Mouse (Mus musculus) midbrain, embryonic 16.5 days (tissue): ENCODE results near the gene Bloc1s2. TPM values are rescaled to one million over a fixed set of nuclear protein-coding genes. Genes with fewer than 3 reads are reported as not detected.

Experiments used
- ATAC-seq: fragments of 200-750 bp; cut with Nextera tagmentation; 2 replicates; pipeline ENCODE4 v1.8.0; 2017; ENCODE audit warnings: moderate TSS enrichment
- H3K27ac ChIP-seq: fragments of 300-500 bp; sonication (generic); 2 replicates; pipeline ENCODE4 v1.5.1; 2014; ENCODE audit warnings: mild to moderate bottlenecking, low read length, mixed read lengths
- H3K27me3 ChIP-seq: fragments of 300-500 bp; sonication (generic); 2 replicates; pipeline ENCODE4 v1.6.1; 2014; ENCODE audit warnings: low read depth, low read length, mixed read lengths; ENCODE audit not compliant: control insufficient read depth, insufficient read depth
- H3K36me3 ChIP-seq: fragments of 300-500 bp; sonication (generic); 2 replicates; pipeline ENCODE4 v1.6.1; 2014; ENCODE audit warnings: mild to moderate bottlenecking, low read length, moderate library complexity, mixed read lengths; ENCODE audit not compliant: control insufficient read depth, insufficient read depth
- H3K4me1 ChIP-seq: fragments of 300-500 bp; sonication (generic); 2 replicates; pipeline ENCODE4 v1.6.1; 2014; ENCODE audit warnings: mild to moderate bottlenecking, low read length, mixed read lengths; ENCODE audit not compliant: control insufficient read depth, insufficient read depth
- H3K4me2 ChIP-seq: fragments of 300-500 bp; sonication (generic); 2 replicates; pipeline ENCODE4 v1.6.1; 2014; ENCODE audit warnings: mild to moderate bottlenecking, low read length, mixed read lengths
- H3K4me3 ChIP-seq: fragments of 300-500 bp; sonication (generic); 2 replicates; pipeline ENCODE4 v1.5.1; 2014; ENCODE audit warnings: low read depth, mild to moderate bottlenecking, low read length, moderate library complexity, mixed read lengths
- H3K9ac ChIP-seq: fragments of 300-500 bp; sonication (generic); 2 replicates; pipeline ENCODE4 v1.6.1; 2014; ENCODE audit warnings: low read depth, low read length, mixed read lengths
- H3K9me3 ChIP-seq: fragments of 300-500 bp; sonication (generic); replicated peaks from 2 replicates; pipeline ENCODE4 v1.6.1; 2014; ENCODE audit warnings: mild to moderate bottlenecking, low read length, mixed read lengths; ENCODE audit not compliant: control insufficient read depth, poor library complexity, severe bottlenecking
- WGBS: fragments of 180-500 bp; shearing (Covaris S2); extraction: QIAGEN DNeasy Blood & Tissue Kit; methylation state at CpG from one replicate; pipeline ENCODE4 v1.1.7; 2014; 5-methylcytosine and 5-hydroxymethylcytosine counted together
- polyA plus RNA-seq: library from polyadenylated mRNA; unstranded; fragments of >200 nt; fragmentation: Nextera tagmentation; extraction: Ambion mirVana; gene quantifications from 2 replicates; pipeline ENCODE4 v1.2.1, GENCODE M21; 2015

The Bloc1s2 gene
- polyA plus RNA-seq, 1 experiment from 2014 or later, result 164 TPM

GRCm38 (mm10) chr19:44111706-44112105 is 34.5 kb downstream of the Bloc1s2 start:
- H3K27ac ChIP-seq, result no peak overlapping the region
- H3K27me3 ChIP-seq, result no peaks in the 10 kb centered on the region
- H3K9ac ChIP-seq, result no peak overlapping the region
- H3K4me2 ChIP-seq, result no peak overlapping the region
- peaks cover 29% of the 10 kb centered on the region for H3K36me3 ChIP-seq
- 43% methylated on average over 7 of the region's 7 CpGs for WGBS
- H3K4me3 ChIP-seq, result no peak overlapping the region
- peaks cover 6% of the 10 kb centered on the region for H3K4me1 ChIP-seq
- no peak for ATAC-seq
- H3K9me3 ChIP-seq, result no peaks in the 10 kb centered on the region

- WGBS, result 97% methylated on average over 9 of the region's 9 CpGs
- H3K4me2 ChIP-seq, result no peak overlapping the region
- peaks cover 26% of the 10 kb centered on the region for H3K36me3 ChIP-seq
- H3K27me3 ChIP-seq, result no peaks in the 10 kb centered on the region
- peaks cover 18% of the 10 kb centered on the region for H3K4me1 ChIP-seq
- H3K9me3 ChIP-seq, result no peaks in the 10 kb centered on the region
- no peak overlapping the region for H3K27ac ChIP-seq
- no peak overlapping the region for H3K9ac ChIP-seq
- no peak for ATAC-seq
- H3K4me3 ChIP-seq, result no peak overlapping the region
Measured at GRCm38 (mm10) chr19:44110356-44110755, 35.9 kb downstream of the Bloc1s2 start.

DNA sequence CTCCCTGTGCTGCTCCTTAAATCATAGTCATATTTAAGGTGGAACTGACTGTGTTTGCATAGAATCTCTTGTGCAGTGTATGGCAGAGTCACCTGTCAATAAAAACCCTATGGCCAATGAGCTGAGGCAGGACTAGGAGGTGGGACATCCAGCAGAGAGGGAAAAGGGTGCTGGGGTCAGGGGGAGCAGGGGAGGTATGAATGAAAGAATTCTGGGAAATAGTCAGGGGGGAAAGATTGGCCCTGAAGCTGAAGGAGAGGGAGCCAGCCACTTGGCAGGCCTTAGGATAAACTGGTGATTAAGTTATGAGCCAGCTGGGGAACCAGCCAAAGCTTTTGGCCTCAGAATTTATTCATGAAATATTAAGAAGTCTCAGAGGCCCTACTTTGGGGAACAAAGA is 37.2 kb downstream of the Bloc1s2 start:
- no peak for ATAC-seq
- H3K9ac ChIP-seq, result no peak overlapping the region

GRCm38 (mm10) chr19:44107661-44108521 is 38.4 kb downstream of the Bloc1s2 start:
- H3K4me2 ChIP-seq, result peak overlapping the region; percentile 70
- H3K4me3 ChIP-seq, result peak overlapping the region; percentile 72
- no peaks in the 10 kb centered on the region for H3K9me3 ChIP-seq
- 28% methylated on average over 22 of the region's 22 CpGs for WGBS
- peaks cover 21% of the 10 kb centered on the region for H3K4me1 ChIP-seq
- peak; percentile 64 for ATAC-seq
- H3K27ac ChIP-seq, result 0 out of 2 replicates have a peak overlapping the region, but pooled peaks have one; percentile 0
- H3K36me3 ChIP-seq, result peaks cover 13% of the 10 kb centered on the region
- H3K27me3 ChIP-seq, result no peaks in the 10 kb centered on the region
- H3K9ac ChIP-seq, result peak overlapping the region; percentile 13

More for the DNA sequence above, 37.2 kb downstream of the Bloc1s2 start:
- Histone ChIP-seq H3K36me3 (peaks cover 23% of the 10 kb centered on the region), H3K4me2 (no peak overlapping the region), H3K4me3 (no peak overlapping the region), H3K4me1 (peaks cover 21% of the 10 kb centered on the region), H3K9me3 (no peaks in the 10 kb centered on the region), H3K27ac (no peak overlapping the region), H3K27me3 (no peaks in the 10 kb centered on the region)

DNA sequence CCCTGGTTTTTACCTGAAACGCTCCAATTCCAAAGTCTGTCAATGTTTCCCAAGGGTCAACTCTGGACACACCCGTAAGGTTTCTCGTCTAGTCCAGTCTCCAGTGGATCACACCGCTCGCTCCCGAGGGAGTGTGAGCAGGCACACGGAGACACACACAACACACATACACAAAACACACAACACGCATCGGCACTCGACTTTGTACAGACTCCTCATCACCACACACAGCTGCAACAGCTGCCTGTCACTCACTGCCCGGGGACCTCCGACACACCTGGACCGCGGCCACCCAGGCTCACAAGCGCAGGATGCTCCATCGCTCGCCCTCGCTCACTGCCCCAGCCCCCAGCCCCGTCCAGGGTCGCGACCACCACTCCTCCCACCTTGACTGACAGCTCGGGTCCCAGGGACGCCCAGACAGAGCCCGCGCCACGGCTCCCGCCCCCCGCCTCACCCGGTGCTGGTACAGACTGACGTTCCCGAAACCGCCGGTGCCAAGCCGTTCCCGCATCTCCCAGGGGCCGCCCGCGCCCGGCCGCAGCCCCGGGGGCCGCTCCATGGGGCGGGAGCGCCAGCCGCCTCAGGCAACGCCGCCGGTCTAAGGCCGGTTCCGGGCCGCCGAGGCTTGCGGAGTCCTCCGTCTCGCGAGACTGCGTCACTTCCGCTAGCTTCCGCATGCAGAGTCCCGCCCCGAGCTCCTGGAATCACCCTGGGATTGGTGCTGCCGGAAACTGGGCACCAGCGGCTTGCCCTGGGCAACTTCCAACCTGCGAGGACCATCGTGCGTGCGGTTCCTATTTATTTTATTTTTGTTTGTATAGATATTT is 39.2 kb downstream of the Bloc1s2 start, which contains the start of gene Chuk:
TSS of gene Chuk (minus strand) at position 650 of the 830 bp plus-strand sequence.
- H3K4me1 ChIP-seq, result peaks cover 21% of the 10 kb centered on the region
- peak within 1 kb of the TSS; percentile 62 for H3K27ac ChIP-seq
- H3K27me3 ChIP-seq, result no peaks in the 10 kb centered on the region
- peak within 1 kb of the TSS; percentile 88 for H3K9ac ChIP-seq
- under 1% methylated on average over 66 of the region's 67 CpGs for WGBS
- H3K9me3 ChIP-seq, result no peaks in the 10 kb centered on the region
- H3K4me3 ChIP-seq, result peak within 1 kb of the TSS; percentile 72
- H3K36me3 ChIP-seq, result peaks cover 9% of the 10 kb centered on the region; the same call in 1 of the 2 replicates
- ATAC-seq, result peak; percentile 100
- peak within 1 kb of the TSS; percentile 85 for H3K4me2 ChIP-seq

- no peaks in the 10 kb centered on the region for H3K36me3 ChIP-seq
- H3K4me3 ChIP-seq, result no peak overlapping the region
- ATAC-seq, result no peak
- no peak overlapping the region for H3K9ac ChIP-seq
- H3K4me2 ChIP-seq, result no peak overlapping the region
- H3K9me3 ChIP-seq, result no peaks in the 10 kb centered on the region
- WGBS, result 91% methylated on average over 1 of the region's 1 CpGs
- no peaks in the 10 kb centered on the region for H3K27me3 ChIP-seq
- peaks cover 21% of the 10 kb centered on the region for H3K4me1 ChIP-seq
- H3K27ac ChIP-seq, result no peak overlapping the region
Measured at GRCm38 (mm10) chr19:44104393-44104792, 41.9 kb downstream of the Bloc1s2 start.

GRCm38 (mm10) chr19:44103001-44103400 is 43.2 kb downstream of the Bloc1s2 start:
- 87% methylated on average over 3 of the region's 3 CpGs for WGBS
- Histone ChIP-seq H3K36me3 (0 out of 2 replicates have a peak, but pooled peaks cover under 1% of the 10 kb centered on the region), H3K4me2 (no peak overlapping the region), H3K4me3 (no peak overlapping the region), H3K27me3 (no peaks in the 10 kb centered on the region), H3K9me3 (no peaks in the 10 kb centered on the region), H3K27ac (no peak overlapping the region), H3K9ac (no peak overlapping the region), H3K4me1 (peaks cover 18% of the 10 kb centered on the region)
- no peak for ATAC-seq

DNA sequence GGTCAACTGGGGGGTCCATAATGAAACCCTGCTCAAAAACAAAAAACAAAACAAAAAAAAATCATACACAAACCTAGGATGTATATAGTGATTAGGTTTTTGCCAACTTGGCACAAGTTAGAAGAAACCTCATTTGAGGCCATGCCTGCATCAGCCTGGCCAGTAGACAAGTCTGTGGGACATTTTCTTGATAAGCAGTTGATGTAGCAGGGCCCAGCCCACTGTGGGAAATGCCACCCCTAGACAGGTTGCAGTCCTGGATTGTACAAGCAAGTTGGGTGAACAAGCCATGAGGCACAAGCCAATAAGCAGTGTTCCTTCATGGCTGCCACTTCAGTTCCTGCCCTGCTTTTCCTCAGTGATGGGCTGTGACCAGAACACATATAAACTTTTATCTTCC is 45.4 kb downstream of the Bloc1s2 start:
- Histone ChIP-seq H3K27me3 (no peaks in the 10 kb centered on the region), H3K4me2 (no peak overlapping the region), H3K4me3 (no peak overlapping the region), H3K36me3 (peaks cover 16% of the 10 kb centered on the region), H3K4me1 (peaks cover 7% of the 10 kb centered on the region), H3K27ac (no peak overlapping the region), H3K9ac (no peak overlapping the region), H3K9me3 (no peaks in the 10 kb centered on the region)
- no peak for ATAC-seq
